Mouse (Mus musculus): ENCODE data around the gene Wasl.

DNA sequence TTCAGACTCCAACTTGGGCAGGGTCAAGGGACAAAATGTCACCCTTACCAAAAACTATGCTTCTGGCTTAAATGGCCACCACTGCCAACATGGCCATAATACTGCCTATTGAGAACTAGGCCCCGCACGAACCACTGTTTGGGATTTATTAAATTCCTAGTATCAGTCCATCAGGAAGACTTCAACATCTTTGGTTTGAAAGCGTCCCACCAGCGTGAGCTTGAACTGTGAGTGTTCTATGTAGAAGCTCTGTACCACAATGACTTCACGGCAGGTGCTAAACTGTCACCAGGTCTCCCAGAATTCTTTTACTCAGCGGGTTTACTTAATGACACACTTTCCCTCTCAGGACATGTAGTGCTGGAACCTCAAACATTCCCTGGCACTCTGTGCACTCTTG is 51.5 kb downstream of the Wasl start:
- TF ChIP-seq ZNF384 (IDR thresholded peaks at IDR 0.05; ENCODE audit: low read depth, low read length): no peak
- TF ChIP-seq ZC3H11A (IDR thresholded peaks at IDR 0.05; ENCODE audit: borderline replicate concordance, low read depth, low read length): no peak
- TF ChIP-seq HCFC1 (IDR thresholded peaks at IDR 0.05; ENCODE audit: borderline replicate concordance, insufficient read depth, low read length): no peak
- no peak for TF ChIP-seq CHD2 (IDR thresholded peaks at IDR 0.05; ENCODE audit: low read depth, low read length)

All from ES-E14 (cell line).